ENCODE assay signal across 1 mouse cellular context in the genomic region with DNA sequence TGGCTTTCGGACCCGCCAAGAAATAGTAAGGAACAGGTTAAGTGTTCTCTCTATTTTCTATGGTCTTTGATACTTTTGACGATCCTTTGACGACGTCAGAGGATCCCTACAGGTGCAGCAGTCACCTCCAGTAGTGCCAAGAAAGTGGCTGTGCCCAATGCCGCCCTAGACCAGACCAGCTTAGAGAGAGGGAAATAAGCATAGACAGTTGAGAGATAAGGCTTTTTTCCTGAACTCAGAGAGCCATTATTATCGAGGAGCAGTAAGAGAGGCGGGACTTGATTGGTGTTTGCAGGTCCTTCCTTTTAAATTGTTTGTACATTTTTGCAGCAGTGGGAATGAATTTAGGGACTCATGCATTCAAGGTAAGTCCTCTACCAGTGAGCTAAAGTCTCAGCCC.
TF ChIP-seq lines count a peak whose summit lies in the region.

No protein-coding gene starts in this region.

TF ChIP-seq in CH12.LX, 34 proteins besides CTCF, POLR2A, EP300 and RAD21 (continued from another document):
- TF ChIP-seq GABPA (IDR thresholded peaks at IDR 0.05; ENCODE audit: insufficient replicate concordance, low read depth, low read length), result no peak
- no peak for TF ChIP-seq TBP (conservative IDR thresholded peaks at IDR 0.05; ENCODE audit: low read depth, low read length)
- no peak for TF ChIP-seq MXI1 (IDR thresholded peaks at IDR 0.05; ENCODE audit: low read depth, low read length)
- no peak for TF ChIP-seq ETS1 (conservative IDR thresholded peaks at IDR 0.05; ENCODE audit: low read depth, low read length)
- no peak for TF ChIP-seq PAX5 (IDR thresholded peaks at IDR 0.05; ENCODE audit: low read length)
